In the genomic region with DNA sequence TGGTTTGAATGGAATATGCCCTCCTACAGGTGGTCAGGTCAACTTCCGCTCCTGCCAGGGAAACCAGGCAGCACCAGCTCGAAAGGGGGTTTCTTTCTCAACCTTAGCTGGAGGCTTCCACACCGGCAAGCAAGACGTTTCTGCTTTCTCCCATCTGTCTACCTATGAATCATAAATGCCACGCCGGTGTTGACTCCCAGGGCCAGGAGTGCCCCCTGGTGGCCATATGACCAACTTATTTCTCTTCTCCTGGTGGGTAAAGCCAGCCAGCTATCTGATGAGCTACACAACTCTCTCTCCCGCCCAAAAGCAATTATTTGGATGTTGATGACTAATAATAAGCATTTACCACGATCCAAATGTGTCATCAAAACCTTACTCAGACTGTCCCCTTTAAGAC, we compare ENCODE assay signal across 9 mouse cellular contexts. TPM values are rescaled to one million over a fixed set of nuclear protein-coding genes. Genes with fewer than 3 reads are reported as not detected.
DNase-seq lines count a peak whose midpoint lies in the region; ATAC-seq and TF ChIP-seq lines count a peak whose summit lies in the region.
"Had no signal": no experiment of that assay in that cellular context is flagged by ENCODE, and none has a peak within 500 bp of the region (broad histone marks: within the 10 kb centered on the region; RNA-seq: fewer than 3 reads in every experiment).

No protein-coding gene starts in this region.

- H3K27me3 ChIP-seq in G1E (ENCODE audit: insufficient read depth, low read length): peaks cover 20% of the 10 kb centered on the region
- no peaks in the 10 kb centered on the region for H3K27me3 ChIP-seq in embryonic facial prominence, embryonic 14.5 days (replicated peaks; ENCODE audit: control insufficient read depth, insufficient read depth, low read length)
- H3K27me3 ChIP-seq: neural tube, embryonic 13.5 days had no signal

- peak; percentile 73; the same call in 1 of the 2 replicates for ATAC-seq in G1E (ENCODE audit: extremely low read depth, insufficient number of reproducible peaks, low FRiP score, poor library complexity, severe bottlenecking)
- ATAC-seq in embryonic facial prominence, embryonic 14.5 days (ENCODE audit: low read depth): no peak

- peaks cover 2% of the 10 kb centered on the region; the same call in 1 of the 2 replicates for H3K4me1 ChIP-seq in G1E (ENCODE audit: insufficient read depth, low read depth, low read length)
- no peaks in the 10 kb centered on the region for H3K4me1 ChIP-seq in embryonic facial prominence, embryonic 14.5 days (ENCODE audit: control insufficient read depth, insufficient read depth, low read length)

- H3K36me3 ChIP-seq in G1E (replicated peaks): no peaks in the 10 kb centered on the region
- H3K36me3 ChIP-seq in embryonic facial prominence, embryonic 14.5 days (ENCODE audit: control insufficient read depth, insufficient read depth, low read length): no peaks in the 10 kb centered on the region
- H3K36me3 ChIP-seq: neural tube, embryonic 13.5 days had no signal

- no peak overlapping the region for H3K27ac ChIP-seq in embryonic facial prominence, embryonic 14.5 days (replicated peaks; ENCODE audit: low read depth, low read length)
- H3K27ac ChIP-seq: neural tube, embryonic 13.5 days had no signal

- peak; percentile 40 for DNase-seq in G1E (ENCODE audit: low spot score)
- peak; percentile 73 to 74 for DNase-seq in adrenal gland, postnatal 4 days (ENCODE audit: low spot score in 2 of 2)
- DNase-seq in embryonic facial prominence, embryonic 14.5 days (ENCODE audit: low spot score): peak; percentile 87
- DNase-seq in heart, postnatal 10 days: peak; percentile 86 to 92
- peak; percentile 59 to 78 for DNase-seq in layer of hippocampus, adult 8-10 months (ENCODE audit: low spot score in 2 of 2)
- DNase-seq in lung, postnatal 25 days (ENCODE audit: low spot score): peak; percentile 81
- DNase-seq in right cerebral cortex, postnatal 14 days: peak; percentile 83
- peak; percentile 87 for DNase-seq in urinary bladder, postnatal 25 days (ENCODE audit: low spot score)

- 18% methylated on average over 8 of the region's 8 CpGs for WGBS in embryonic facial prominence, embryonic 14.5 days

- peak; percentile 47 for TF ChIP-seq CTCF in G1E (IDR thresholded peaks at IDR 0.05; ENCODE audit: low read depth, low read length)

- no peaks in the 10 kb centered on the region for H3K9me3 ChIP-seq in G1E (replicated peaks)
- no peaks in the 10 kb centered on the region for H3K9me3 ChIP-seq in embryonic facial prominence, embryonic 14.5 days (ENCODE audit: control insufficient read depth, low read length)
- H3K9me3 ChIP-seq: neural tube, embryonic 13.5 days had no signal

- no peak overlapping the region for H3K9ac ChIP-seq in embryonic facial prominence, embryonic 14.5 days (ENCODE audit: low read depth, low read length)
- H3K9ac ChIP-seq: neural tube, embryonic 13.5 days had no signal

- H3K4me2 ChIP-seq in embryonic facial prominence, embryonic 14.5 days (ENCODE audit: low read depth, low read length): no peak overlapping the region
- H3K4me2 ChIP-seq: neural tube, embryonic 13.5 days had no signal

- intact Hi-C loops in heart, postnatal 10 days (cut with DNase I): loop anchor here (2.0 to 10.0 kb wide), 2 partner anchors 53 to 89 kb away; no protein-coding TSS in a partner anchor

- no peak overlapping the region for H3K4me3 ChIP-seq in G1E (ENCODE audit: low read depth, low read length)
- H3K4me3 ChIP-seq in embryonic facial prominence, embryonic 14.5 days (ENCODE audit: low read depth, low read length): no peak overlapping the region
- H3K4me3 ChIP-seq: neural tube, embryonic 13.5 days had no signal

RNA-seq across cellular contexts. Expression of a gene that starts 11.4 kb away (rescaled TPM):
- total RNA-seq in G1E (2014; fragmentation: Nextera tagmentation) (not detected in 2 replicates), G1E (2017) (0.06 TPM in 1 of 2 replicates, not detected in the other)
- polyA plus RNA-seq in G1E (2012): 0.04 and 0.13 TPM in 2 replicates
- total RNA-seq in adrenal gland, postnatal 4 days (2021): not detected
- not detected in 2 replicates for polyA plus RNA-seq in embryonic facial prominence, embryonic 14.5 days (2014; fragmentation: Nextera tagmentation; extraction: Ambion mirVana)
- 100 to 1,000 TPM; 156 to 283 TPM for total RNA-seq in heart, postnatal 10 days (2021)
- total RNA-seq in layer of hippocampus, adult 8-10 months (2022): under 1 TPM in 1 of 4 experiments, not detected in 3; 0.23 TPM
- polyA plus RNA-seq: neural tube, embryonic 13.5 days had no signal

RNA-seq across cellular contexts. Expression of a gene that starts 29.8 kb away (rescaled TPM):
- total RNA-seq in G1E (2014; fragmentation: Nextera tagmentation) (535 and 554 TPM in 2 replicates), G1E (2017) (620 and 644 TPM in 2 replicates)
- polyA plus RNA-seq in G1E (2012): 38.5 and 38.6 TPM in 2 replicates
- total RNA-seq in adrenal gland, postnatal 4 days (2021): 100 to 1,000 TPM; 264 to 274 TPM
- 266 and 276 TPM in 2 replicates for polyA plus RNA-seq in embryonic facial prominence, embryonic 14.5 days (2014; fragmentation: Nextera tagmentation; extraction: Ambion mirVana)
- total RNA-seq in heart, postnatal 10 days (2021): 100 to 1,000 TPM; 160 to 179 TPM
- 100 to 1,000 TPM; 161 to 170 (median 162) TPM for total RNA-seq in layer of hippocampus, adult 8-10 months (2022)

RNA-seq across cellular contexts. Expression of a gene that starts 47.7 kb away (rescaled TPM):
- not detected in 2 replicates for total RNA-seq in G1E (2014; fragmentation: Nextera tagmentation)
- not detected in 2 replicates for total RNA-seq in G1E (2017)
- not detected in 2 replicates for polyA plus RNA-seq in G1E (2012)
- under 1 TPM; 0.56 to 0.81 TPM for total RNA-seq in adrenal gland, postnatal 4 days (2021)
- 2.3 and 4.6 TPM in 2 replicates for polyA plus RNA-seq in embryonic facial prominence, embryonic 14.5 days (2014; fragmentation: Nextera tagmentation; extraction: Ambion mirVana)
- 1 to 10 TPM; 1.4 to 1.7 TPM for total RNA-seq in heart, postnatal 10 days (2021)
- total RNA-seq in layer of hippocampus, adult 8-10 months (2022): 1 to 10 TPM; 1.5 to 2.8 (median 2.5) TPM
- polyA plus RNA-seq: neural tube, embryonic 13.5 days had no signal

Comparison
In these comparisons a context has a peak if more than half of its experiments do, and no peak if none do; other contexts are left out.
1. RNA of a gene that starts 11.4 kb away (total RNA-seq): 156 to 283 TPM in heart, postnatal 10 days; 0.06 TPM in G1E, 0.23 TPM in layer of hippocampus, adult 8-10 months and not detected in adrenal gland, postnatal 4 days; every median in the first group is over 100 times any median in the second.
2. Peak in every context shown above with its lines, with median percentiles within 50 percentile points of each other: DNase-seq.